Mouse (Mus musculus): ENCODE data around the gene Shoc2.

Shoc2 gene

GRCm38 (mm10) chr19:54068447-54068846, 124.3 kb downstream of the Shoc2 start:
- in situ Hi-C loops (cut with MboI; ENCODE audit: unreplicated experiment in 2 of 2), result no loop called here

DNA sequence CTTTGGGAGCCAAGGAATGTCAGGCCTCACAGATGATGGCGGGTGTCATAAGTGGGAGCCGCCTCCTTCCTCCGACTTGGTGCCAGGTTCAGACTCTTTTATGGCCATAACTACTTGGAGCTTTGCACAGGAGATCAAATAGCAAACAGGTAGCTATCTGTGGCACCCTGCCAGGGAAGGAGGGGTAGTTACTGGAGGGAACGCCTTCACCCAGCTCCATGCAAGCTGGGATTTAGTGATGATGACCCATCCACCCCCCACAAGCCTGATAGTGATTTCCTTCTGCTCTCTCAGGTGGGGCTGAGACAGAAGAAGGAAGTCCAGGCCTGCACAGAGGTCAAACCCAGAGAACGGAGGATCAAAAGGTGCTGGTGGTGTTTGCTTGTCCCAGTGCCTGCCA, 126.4 kb downstream of the Shoc2 start:
- in situ Hi-C loops (cut with MboI; ENCODE audit: unreplicated experiment in 2 of 2), result no loop called here

- in situ Hi-C loops (cut with MboI; ENCODE audit: unreplicated experiment in 2 of 2), result no loop called here
These were observed 128.2 kb downstream of the Shoc2 start for GRCm38 (mm10) chr19:54072233-54072800.

GRCm38 (mm10) chr19:54076362-54077349, 132.6 kb downstream of the Shoc2 start:
- in situ Hi-C loops (cut with MboI; ENCODE audit: unreplicated experiment in 2 of 2), result no loop called here

- in situ Hi-C loops (cut with MboI; ENCODE audit: unreplicated experiment in 2 of 2), result no loop called here
These were observed 137.2 kb downstream of the Shoc2 start for GRCm38 (mm10) chr19:54081303-54081702.

- in situ Hi-C loops (cut with MboI; ENCODE audit: unreplicated experiment in 2 of 2), result no loop called here
These were observed 137.6 kb downstream of the Shoc2 start for GRCm38 (mm10) chr19:54081716-54082165.
